Mouse (Mus musculus) liver, embryonic 14 days (tissue): ENCODE data around the gene Olfr1371. TPM values are rescaled to one million over a fixed set of nuclear protein-coding genes. Genes with fewer than 3 reads are reported as not detected.

Experiments
- polyA plus RNA-seq: library from polyadenylated mRNA; depleted of rRNA; stranded (reverse); fragments of >200 nt; gene quantifications from 2 replicates; pipeline ENCODE4 v1.2.3, GENCODE M21; 2012; rRNA removed

Gene Olfr1371
- not detected in 2 replicates for polyA plus RNA-seq

GRCm38 (mm10) chr11:52213887-52214286 is at the start of gene Olfr1371:
Gene Olfr1371, minus strand, starts transcription at chr11:52213987.

DNA sequence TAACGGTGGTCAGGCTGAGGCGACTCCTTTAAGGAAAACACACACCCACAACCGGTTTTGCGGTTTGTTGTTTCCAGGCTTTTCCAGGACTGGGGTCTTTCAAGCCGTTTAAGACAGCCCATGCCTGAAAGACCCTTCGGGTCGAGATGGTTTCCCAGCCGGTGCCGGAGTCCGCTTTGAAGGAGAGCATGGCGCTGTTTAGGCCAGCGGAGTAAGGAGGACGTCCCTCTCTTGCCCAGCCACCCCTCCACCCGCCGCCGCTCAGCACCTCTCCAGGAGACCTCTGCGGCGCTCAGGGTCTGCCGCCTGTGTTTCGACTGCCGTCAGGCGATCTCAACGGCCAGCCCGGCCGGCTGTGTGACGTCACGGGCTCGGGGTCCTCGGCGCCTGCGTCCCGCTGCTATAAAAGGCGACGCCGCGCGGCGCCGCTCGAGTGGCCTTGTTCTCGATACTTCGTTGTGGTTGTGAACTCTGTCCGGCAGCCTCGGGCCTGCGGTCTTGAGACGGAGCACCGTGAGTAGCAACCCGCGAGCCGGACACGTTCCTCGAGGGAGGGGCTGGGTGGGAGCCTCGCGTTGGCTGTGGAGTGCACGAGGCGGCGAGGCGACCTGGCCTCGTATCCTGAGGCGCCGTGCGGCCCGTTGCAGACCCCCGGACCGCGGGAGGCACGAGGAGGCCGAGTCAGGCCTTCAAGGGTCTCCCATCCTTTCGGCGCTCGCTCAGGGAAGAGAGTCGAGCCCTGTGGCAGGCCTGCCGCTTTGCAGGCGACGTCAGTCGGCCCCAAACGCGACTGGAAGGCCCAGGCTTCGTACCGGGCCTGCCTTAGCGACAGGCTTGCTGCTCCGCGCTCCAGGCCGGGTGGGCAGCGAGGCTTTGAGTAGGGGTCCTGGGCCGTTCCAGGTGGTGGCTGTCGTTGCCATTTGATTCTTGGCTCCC is 18.1 kb upstream of the Olfr1371 start, which contains the start of gene Skp1a:
Gene Skp1a, plus strand, starts transcription at position 390 of the 936 bp plus-strand sequence.

Other genes with a start within 250 kb of the Olfr1371 start
- gene Cdkn2aipnl, start 246.3 kb downstream of the Olfr1371 start, polyA plus RNA-seq = 20.5 and 21.7 TPM in 2 replicates
- 60.5 and 72.8 TPM in 2 replicates for gene Ube2b, start 213.2 kb downstream of the Olfr1371 start, polyA plus RNA-seq
- gene Cdkl3, start 209.8 kb downstream of the Olfr1371 start, polyA plus RNA-seq = 0.80 and 0.90 TPM in 2 replicates
- gene Ppp2ca, start 115.3 kb downstream of the Olfr1371 start, polyA plus RNA-seq = 25.3 and 26.8 TPM in 2 replicates
- not detected in 2 replicates for gene Olfr1373, start 68.5 kb downstream of the Olfr1371 start, polyA plus RNA-seq
- gene Skp1a, start 18.0 kb upstream of the Olfr1371 start, polyA plus RNA-seq = 60.5 and 76.4 TPM in 2 replicates
- gene Tcf7, start 69.0 kb upstream of the Olfr1371 start, polyA plus RNA-seq = 1.3 and 1.6 TPM in 2 replicates
- 61.9 and 69.7 TPM in 2 replicates for gene Vdac1, start 146.9 kb upstream of the Olfr1371 start, polyA plus RNA-seq
- 30.7 and 35.2 TPM in 2 replicates for gene 9530068E07Rik, start 182.4 kb upstream of the Olfr1371 start, polyA plus RNA-seq